In the genomic region with DNA sequence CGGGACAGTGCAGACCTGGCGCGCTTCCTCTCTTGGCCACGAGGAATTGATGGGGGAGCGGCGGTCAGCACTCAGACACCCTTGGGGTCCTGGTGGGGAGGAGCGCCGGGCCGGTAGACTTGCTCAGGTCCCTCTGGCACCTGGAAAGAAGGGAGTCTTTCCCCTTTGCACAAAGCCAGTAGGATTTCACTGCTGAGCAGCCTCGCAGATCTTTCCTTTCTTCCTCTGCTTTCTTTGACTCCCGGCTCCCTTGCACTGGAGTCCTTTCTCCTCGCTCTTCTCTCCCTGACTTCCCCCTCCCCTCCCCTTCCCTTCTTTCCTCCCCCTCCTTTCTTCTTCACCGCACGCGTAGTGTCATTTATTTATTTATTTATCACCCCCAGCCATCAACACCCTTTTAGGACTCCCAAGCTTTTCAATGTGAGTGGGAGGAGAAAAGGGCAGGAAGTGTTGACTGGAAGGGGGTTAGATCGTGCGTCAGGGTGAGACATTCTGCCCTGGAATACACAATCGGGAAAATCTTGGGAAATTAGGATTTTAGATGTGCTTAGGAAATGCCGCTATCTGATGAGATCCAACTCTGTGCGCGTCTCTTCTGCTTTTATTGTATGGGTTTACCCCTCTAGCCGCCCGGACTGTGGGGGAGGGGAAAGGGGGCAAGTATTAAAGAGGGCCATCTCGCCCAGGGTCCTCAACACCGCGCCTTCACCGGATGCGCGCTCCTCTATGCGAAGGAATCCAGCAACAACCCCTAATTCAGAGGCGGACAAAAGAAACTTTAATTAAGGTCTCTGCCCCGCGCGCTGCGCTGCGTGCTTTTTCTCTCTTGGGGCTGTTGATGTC, we compare ENCODE assay signal across 8 mouse cellular contexts. TPM values are rescaled to one million over a fixed set of nuclear protein-coding genes. Genes with fewer than 3 reads are reported as not detected.
A peak's percentile ranks its signal among the peaks of the same experiment; 100 is the strongest.
DNase-seq lines count a peak whose midpoint lies in the region; ATAC-seq and TF ChIP-seq lines count a peak whose summit lies in the region.

No protein-coding gene starts in this region.

- WGBS in heart, adult 2 months, result under 1% methylated on average over 36 of the region's 36 CpGs
- 0% methylated on average over 36 of the region's 36 CpGs for WGBS in forebrain, embryonic 16.5 days
- under 1% methylated on average over 36 of the region's 36 CpGs for WGBS in kidney, postnatal 0 days
- 4% methylated on average over 36 of the region's 36 CpGs for WGBS in thymus, adult 2 months

- peak overlapping the region; percentile 84 for H3K27ac ChIP-seq in heart, adult 2 months
- H3K27ac ChIP-seq in forebrain, embryonic 16.5 days (ENCODE audit: low read length), result peak overlapping the region; percentile 98
- peak overlapping the region; percentile 37 for H3K27ac ChIP-seq in kidney, postnatal 0 days
- no peak overlapping the region for H3K27ac ChIP-seq in thymus, adult 2 months (ENCODE audit: control insufficient read depth, insufficient read depth, low read length)

- DNase-seq in heart, adult 2 months, result peak; percentile 28 to 50
- no peak for DNase-seq in heart, postnatal 25 days (ENCODE audit: low spot score)
- DNase-seq in WW6 (ENCODE audit: low read depth, low spot score), result peak; percentile 46
- DNase-seq in kidney, postnatal 0 days (ENCODE audit: low spot score), result peak; percentile 66
- DNase-seq in neural tube, embryonic 10.5 days (ENCODE audit: extremely low spot score, low spot score), result peak; percentile 79
- DNase-seq in thymus, adult 2 months, result no peak
- DNase-seq in layer of hippocampus, adult 9-10 months (ENCODE audit: low spot score), result no peak

- no peak for TF ChIP-seq EP300 in heart, adult 2 months (IDR thresholded peaks at IDR 0.05; ENCODE audit: insufficient read depth, low read depth, low read length)

- peak overlapping the region; percentile 71 for H3K9ac ChIP-seq in heart, adult 2 months (ENCODE audit: low read depth, low read length)
- peak overlapping the region; percentile 86 for H3K9ac ChIP-seq in forebrain, embryonic 16.5 days (replicated peaks; ENCODE audit: low read depth, low read length)
- peak overlapping the region; percentile 62 for H3K9ac ChIP-seq in kidney, postnatal 0 days (ENCODE audit: low read depth, low read length)

- peak; percentile 14 for ATAC-seq in forebrain, embryonic 16.5 days
- no peak for ATAC-seq in kidney, postnatal 0 days (replicated peaks; ENCODE audit: low FRiP score, low read depth)

- TF ChIP-seq POLR2A in heart, adult 2 months (IDR thresholded peaks at IDR 0.05; ENCODE audit: insufficient read depth, low read depth, low read length), result no peak
- no peak for TF ChIP-seq POLR2A in thymus, adult 2 months (IDR thresholded peaks at IDR 0.05; ENCODE audit: control insufficient read depth, extremely low read depth, insufficient read depth, low read length, poor library complexity)

- peak overlapping the region; percentile 71 for H3K4me3 ChIP-seq in heart, adult 2 months
- peak overlapping the region; percentile 90 for H3K4me3 ChIP-seq in forebrain, embryonic 16.5 days (replicated peaks; ENCODE audit: low read length)
- H3K4me3 ChIP-seq in kidney, postnatal 0 days (replicated peaks; ENCODE audit: low read depth, low read length), result peak overlapping the region; percentile 78
- no peak overlapping the region for H3K4me3 ChIP-seq in thymus, adult 2 months (ENCODE audit: control insufficient read depth, insufficient read depth, low read length)

- no peaks in the 10 kb centered on the region for H3K36me3 ChIP-seq in heart, adult 2 months (ENCODE audit: control insufficient read depth, insufficient read depth, low read length)
- H3K36me3 ChIP-seq in forebrain, embryonic 16.5 days (ENCODE audit: control insufficient read depth, insufficient read depth), result no peaks in the 10 kb centered on the region
- no peaks in the 10 kb centered on the region for H3K36me3 ChIP-seq in kidney, postnatal 0 days (ENCODE audit: insufficient read depth, low read length)
- H3K36me3 ChIP-seq in thymus, adult 2 months (ENCODE audit: control insufficient read depth, insufficient read depth, low read length), result no peaks in the 10 kb centered on the region

- H3K27me3 ChIP-seq in heart, adult 2 months (ENCODE audit: control insufficient read depth, insufficient read depth, low read length), result no peaks in the 10 kb centered on the region
- no peaks in the 10 kb centered on the region for H3K27me3 ChIP-seq in forebrain, embryonic 16.5 days (replicated peaks; ENCODE audit: control insufficient read depth, insufficient read depth, low read length)
- no peaks in the 10 kb centered on the region for H3K27me3 ChIP-seq in kidney, postnatal 0 days (ENCODE audit: insufficient read depth, low read length)
- peaks cover 4% of the 10 kb centered on the region for H3K27me3 ChIP-seq in thymus, adult 2 months (ENCODE audit: control insufficient read depth, insufficient read depth, low read length)

- H3K4me1 ChIP-seq in heart, adult 2 months (ENCODE audit: control insufficient read depth, insufficient read depth, low read length), result peaks cover 3% of the 10 kb centered on the region; the same call in 1 of the 2 replicates
- H3K4me1 ChIP-seq in forebrain, embryonic 16.5 days (replicated peaks; ENCODE audit: control insufficient read depth, insufficient read depth, low read length), result peaks cover 8% of the 10 kb centered on the region
- H3K4me1 ChIP-seq in kidney, postnatal 0 days (replicated peaks; ENCODE audit: insufficient read depth, low read length), result no peaks in the 10 kb centered on the region; the same call in 1 of the 2 replicates
- H3K4me1 ChIP-seq in thymus, adult 2 months (replicated peaks; ENCODE audit: control insufficient read depth, insufficient read depth, low read length), result no peaks in the 10 kb centered on the region

- intact Hi-C loops in heart, adult 2 months (cut with DNase I), result loop anchor here (2.0 to 10.0 kb wide), 5 partner anchors 21 to 279 kb away; no protein-coding TSS in a partner anchor
- intact Hi-C loops in heart, postnatal 25 days (cut with DNase I), result loop anchor here (2.0 to 10.0 kb wide), 3 partner anchors 57 to 1021 kb away; no protein-coding TSS in a partner anchor

- H3K79me2 ChIP-seq in heart, adult 2 months (replicated peaks; ENCODE audit: control insufficient read depth, insufficient read depth, low read length), result no peaks in the 10 kb centered on the region

- TF ChIP-seq CTCF in heart, adult 2 months (IDR thresholded peaks at IDR 0.05), result peak; percentile 33
- no peak for TF ChIP-seq CTCF in kidney, postnatal 0 days (IDR thresholded peaks at IDR 0.05; ENCODE audit: low read depth)
- no peak for TF ChIP-seq CTCF in thymus, adult 2 months (IDR thresholded peaks at IDR 0.05; ENCODE audit: borderline replicate concordance, control insufficient read depth, extremely low read depth, insufficient read depth, low read length, poor library complexity)

- no peaks in the 10 kb centered on the region for H3K9me3 ChIP-seq in forebrain, embryonic 16.5 days (ENCODE audit: control insufficient read depth, low read length)
- H3K9me3 ChIP-seq in kidney, postnatal 0 days (replicated peaks; ENCODE audit: low read length), result no peaks in the 10 kb centered on the region

- H3K4me2 ChIP-seq in forebrain, embryonic 16.5 days (ENCODE audit: low read length), result peak overlapping the region; percentile 72
- peak overlapping the region; percentile 96 for H3K4me2 ChIP-seq in kidney, postnatal 0 days (ENCODE audit: low read length)

RNA-seq across cellular contexts. Expression of a gene that starts 1.0 kb away (rescaled TPM):
- total RNA-seq in heart, adult 2 months (2021), result 1 to 10 TPM; 7.5 to 7.6 TPM
- 5.0 and 5.4 TPM in 2 replicates for polyA plus RNA-seq in heart, adult 2 months (2012; rRNA removed)
- 10 to 100 TPM in 1 of 2 experiments, 1 to 10 TPM in 1; 6.1 to 10.5 TPM for total RNA-seq in heart, postnatal 25 days (2021)
- 20.5 and 22.2 TPM in 2 replicates for polyA plus RNA-seq in forebrain, embryonic 16.5 days (2015; fragmentation: Nextera tagmentation; extraction: Ambion mirVana)
- polyA plus RNA-seq in kidney, postnatal 0 days (2015; fragmentation: Nextera tagmentation; extraction: Ambion mirVana), result 2.6 and 2.9 TPM in 2 replicates
- polyA plus RNA-seq in thymus, adult 2 months (2012; rRNA removed), result 1.9 and 2.0 TPM in 2 replicates

Comparison
In these comparisons a context has a peak if more than half of its experiments do, and no peak if none do; other contexts are left out.
1. DNase-seq: peak in heart, adult 2 months (2 of 2), WW6 (single experiment), kidney, postnatal 0 days (single experiment) and neural tube, embryonic 10.5 days (single experiment); none in heart, postnatal 25 days (single experiment), thymus, adult 2 months (single experiment) and layer of hippocampus, adult 9-10 months (single experiment).
2. Peak in every context shown above with its lines, with median percentiles within 50 percentile points of each other: H3K9ac ChIP-seq.